Mouse (Mus musculus) liver, embryonic 11.5 days (tissue): ENCODE results near the gene Ppp1r12a. TPM values are rescaled to one million over a fixed set of nuclear protein-coding genes. Genes with fewer than 3 reads are reported as not detected.
A peak's percentile ranks its signal among the peaks of the same experiment; 100 is the strongest.

Experiments
- ATAC-seq: fragments of 200-750 bp; cut with Nextera tagmentation; replicated peaks from 2 replicates; pipeline ENCODE4 v1.8.0; 2017; ENCODE audit warnings: moderate number of reproducible peaks, mild to moderate bottlenecking, moderate TSS enrichment, moderate library complexity; ENCODE audit not compliant: low FRiP score
- DNase-seq: peaks from one replicate; pipeline ENCODE4 v3.0.0-alpha.2; 2017; ENCODE audit warnings: low spot score
- H3K27ac ChIP-seq: fragments of 300-500 bp; sonication (generic); 2 replicates; pipeline ENCODE4 v1.5.1; 2014; ENCODE audit warnings: mild to moderate bottlenecking, low read depth, low read length, control low read depth
- H3K27me3 ChIP-seq: fragments of 300-500 bp; sonication (generic); replicated peaks from 2 replicates; pipeline ENCODE4 v1.6.1; 2014; ENCODE audit warnings: low read length, mixed read lengths; ENCODE audit not compliant: control insufficient read depth, insufficient read depth
- H3K36me3 ChIP-seq: fragments of 300-500 bp; sonication (generic); 2 replicates; pipeline ENCODE4 v1.6.1; 2014; ENCODE audit warnings: mild to moderate bottlenecking, low read length, moderate library complexity, mixed read lengths; ENCODE audit not compliant: control insufficient read depth, insufficient read depth
- H3K4me1 ChIP-seq: fragments of 300-500 bp; sonication (generic); replicated peaks from 2 replicates; pipeline ENCODE4 v1.6.1; 2014; ENCODE audit warnings: low read length, mixed read lengths; ENCODE audit not compliant: control insufficient read depth, insufficient read depth
- H3K4me2 ChIP-seq: fragments of 300-500 bp; sonication (generic); 2 replicates; pipeline ENCODE4 v1.6.1; 2014; ENCODE audit warnings: mild to moderate bottlenecking, control low read depth, moderate library complexity
- H3K4me3 ChIP-seq: fragments of 300-500 bp; sonication (generic); 2 replicates; pipeline ENCODE4 v1.5.1; 2014; ENCODE audit warnings: low read depth, low read length, control low read depth
- H3K9ac ChIP-seq: fragments of 300-500 bp; sonication (generic); 2 replicates; pipeline ENCODE4 v1.6.1; 2014; ENCODE audit warnings: low read depth, low read length, control low read depth
- H3K9me3 ChIP-seq: fragments of 300-500 bp; sonication (generic); 2 replicates; pipeline ENCODE4 v1.6.1; 2016; ENCODE audit warnings: low read length, inconsistent platforms, mixed read lengths; ENCODE audit not compliant: control insufficient read depth
- WGBS: fragments of 180-500 bp; shearing (Covaris S2); extraction: QIAGEN DNeasy Blood & Tissue Kit; methylation state at CpG from one replicate; pipeline ENCODE4 v1.1.7; 2014; 5-methylcytosine and 5-hydroxymethylcytosine counted together
- polyA plus RNA-seq: library from polyadenylated mRNA; unstranded; fragments of >200 nt; fragmentation: Nextera tagmentation; extraction: Ambion mirVana; gene quantifications from 2 replicates; pipeline ENCODE4 v1.2.1, GENCODE M21; 2014

Gene Ppp1r12a
- 69.4 and 74.9 TPM in 2 replicates for polyA plus RNA-seq

GRCm38 (mm10) chr10:108161261-108162256 is at the start of gene Ppp1r12a:
Gene Ppp1r12a, plus strand, starts transcription at chr10:108162193.
- peak within 1 kb of the TSS; percentile 83 for H3K4me2 ChIP-seq
- DNase-seq = peak; percentile 92
- H3K27ac ChIP-seq = peak within 1 kb of the TSS; percentile 96
- H3K4me1 ChIP-seq = peaks cover 8% of the 10 kb centered on the region
- H3K36me3 ChIP-seq = no peaks in the 10 kb centered on the region
- no peaks in the 10 kb centered on the region for H3K9me3 ChIP-seq
- peak within 1 kb of the TSS; percentile 99 for H3K9ac ChIP-seq
- no peaks in the 10 kb centered on the region for H3K27me3 ChIP-seq
- ATAC-seq = peak; percentile 94
- H3K4me3 ChIP-seq = peak within 1 kb of the TSS; percentile 100
- under 1% methylated on average over 89 of the region's 89 CpGs for WGBS

GRCm38 (mm10) chr10:108113361-108114237 is 48.4 kb upstream of the Ppp1r12a start:
- Histone ChIP-seq H3K4me1 (peaks cover 7% of the 10 kb centered on the region; the same call in 1 of the 2 replicates), H3K27ac (no peak overlapping the region), H3K4me2 (peak overlapping the region; percentile 55), H3K36me3 (no peaks in the 10 kb centered on the region), H3K9me3 (no peaks in the 10 kb centered on the region), H3K4me3 (peak overlapping the region; percentile 26; the same call in 1 of the 2 replicates), H3K9ac (no peak overlapping the region), H3K27me3 (no peaks in the 10 kb centered on the region)
- ATAC-seq (peak; percentile 76), DNase-seq (no peak)
- WGBS = 35% methylated on average over 17 of the region's 17 CpGs

- no peaks in the 10 kb centered on the region for H3K27me3 ChIP-seq
- H3K9ac ChIP-seq = no peak overlapping the region
- no peaks in the 10 kb centered on the region for H3K36me3 ChIP-seq
- ATAC-seq = no peak
- H3K9me3 ChIP-seq = no peaks in the 10 kb centered on the region
- H3K4me2 ChIP-seq = no peak overlapping the region
- peaks cover 3% of the 10 kb centered on the region; the same call in 1 of the 2 replicates for H3K4me1 ChIP-seq
- no peak for DNase-seq
- H3K27ac ChIP-seq = no peak overlapping the region
- WGBS = 70% methylated on average over 13 of the region's 13 CpGs
- no peak overlapping the region for H3K4me3 ChIP-seq
Observed at GRCm38 (mm10) chr10:108118200-108119163, 43.5 kb upstream of the Ppp1r12a start.

- no peak overlapping the region for H3K4me3 ChIP-seq
- ATAC-seq (no peak), DNase-seq (no peak)
- no peak overlapping the region for H3K9ac ChIP-seq
- no peaks in the 10 kb centered on the region for H3K9me3 ChIP-seq
- no peaks in the 10 kb centered on the region for H3K27me3 ChIP-seq
- no peaks in the 10 kb centered on the region for H3K4me1 ChIP-seq
- H3K27ac ChIP-seq = no peak overlapping the region
- no peaks in the 10 kb centered on the region for H3K36me3 ChIP-seq
- 86% methylated on average over 1 of the region's 1 CpGs for WGBS
- no peak overlapping the region for H3K4me2 ChIP-seq
Observed at GRCm38 (mm10) chr10:108119416-108119815, 42.6 kb upstream of the Ppp1r12a start.

GRCm38 (mm10) chr10:108124934-108125599 is 36.9 kb upstream of the Ppp1r12a start:
- Histone ChIP-seq H3K4me2 (no peak overlapping the region), H3K27me3 (no peaks in the 10 kb centered on the region), H3K27ac (no peak overlapping the region), H3K9ac (no peak overlapping the region), H3K4me3 (no peak overlapping the region), H3K9me3 (no peaks in the 10 kb centered on the region), H3K36me3 (no peaks in the 10 kb centered on the region), H3K4me1 (no peaks in the 10 kb centered on the region)
- WGBS = 78% methylated on average over 3 of the region's 3 CpGs
- no peak for DNase-seq
- ATAC-seq = no peak

GRCm38 (mm10) chr10:108129167-108129566 is 32.8 kb upstream of the Ppp1r12a start:
- Histone ChIP-seq H3K4me3 (no peak overlapping the region), H3K27me3 (no peaks in the 10 kb centered on the region), H3K36me3 (no peaks in the 10 kb centered on the region), H3K4me2 (no peak overlapping the region), H3K4me1 (no peaks in the 10 kb centered on the region), H3K9me3 (no peaks in the 10 kb centered on the region), H3K9ac (no peak overlapping the region), H3K27ac (no peak overlapping the region)
- DNase-seq (no peak), ATAC-seq (no peak)
- 78% methylated on average over 3 of the region's 3 CpGs for WGBS

GRCm38 (mm10) chr10:108131858-108132257 is 30.1 kb upstream of the Ppp1r12a start:
- no peak for DNase-seq
- Histone ChIP-seq H3K36me3 (no peaks in the 10 kb centered on the region), H3K4me2 (no peak overlapping the region), H3K4me3 (no peak overlapping the region), H3K4me1 (no peaks in the 10 kb centered on the region), H3K9me3 (no peaks in the 10 kb centered on the region), H3K27me3 (no peaks in the 10 kb centered on the region), H3K9ac (no peak overlapping the region), H3K27ac (no peak overlapping the region)
- ATAC-seq = no peak
- WGBS = 64% methylated on average over 6 of the region's 6 CpGs
